Mouse (Mus musculus) hindbrain, embryonic 10.5 days (tissue): ENCODE data around the gene Olfr456. TPM values are rescaled to one million over a fixed set of nuclear protein-coding genes. Genes with fewer than 3 reads are reported as not detected.

Experiments used
- polyA plus RNA-seq: library from polyadenylated mRNA; unstranded; fragments of >200 nt; fragmentation: Nextera tagmentation; extraction: Ambion mirVana; gene quantifications from 2 replicates; pipeline ENCODE4 v1.2.1, GENCODE M21; 2016

Olfr456 gene
- polyA plus RNA-seq, 1 experiment from 2014 or later, result not detected

Other genes with a start within 250 kb of the Olfr456 start
- 16.5 and 17.7 TPM in 2 replicates for gene Gstk1, start 241.3 kb downstream of the Olfr456 start, polyA plus RNA-seq
- 0.48 and 0.75 TPM in 2 replicates for gene Tmem139, start 225.2 kb downstream of the Olfr456 start, polyA plus RNA-seq
- 67.7 and 81.2 TPM in 2 replicates for gene Casp2, start 222.2 kb downstream of the Olfr456 start, polyA plus RNA-seq
- gene Clcn1, start 200.5 kb downstream of the Olfr456 start, polyA plus RNA-seq, result 0.94 and 1.1 TPM in 2 replicates
- 1.4 and 2.9 TPM in 2 replicates for gene Fam131b, start 162.6 kb downstream of the Olfr456 start, polyA plus RNA-seq
- gene Zyx, start 137.6 kb downstream of the Olfr456 start, polyA plus RNA-seq, result 86.0 and 103 TPM in 2 replicates
- 1.8 and 3.1 TPM in 2 replicates for gene Epha1, start 113.9 kb downstream of the Olfr456 start, polyA plus RNA-seq
- gene Tas2r143, start 87.0 kb downstream of the Olfr456 start, polyA plus RNA-seq, result not detected in 2 replicates
- not detected in 2 replicates for gene Tas2r135, start 81.8 kb downstream of the Olfr456 start, polyA plus RNA-seq
- gene Tas2r126, start 52.7 kb downstream of the Olfr456 start, polyA plus RNA-seq, result not detected in 2 replicates
- gene Olfr458, start 22.0 kb downstream of the Olfr456 start, polyA plus RNA-seq, result not detected in 2 replicates
- not detected in 2 replicates for gene Olfr457, start 10.9 kb downstream of the Olfr456 start, polyA plus RNA-seq
- not detected in 2 replicates for gene Olfr455, start 60.4 kb upstream of the Olfr456 start, polyA plus RNA-seq
- not detected in 2 replicates for gene Tcaf3, start 110.5 kb upstream of the Olfr456 start, polyA plus RNA-seq
- 4.6 and 4.9 TPM in 2 replicates for gene Tcaf2, start 158.0 kb upstream of the Olfr456 start, polyA plus RNA-seq
- gene Tcaf1, start 222.9 kb upstream of the Olfr456 start, polyA plus RNA-seq, result 110 and 130 TPM in 2 replicates